Comparison of ENCODE assay signal across 31 mouse cellular contexts in genomic region chr2:153767484-153767883, GRCm38 (mm10). TPM values are rescaled to one million over a fixed set of nuclear protein-coding genes. Genes with fewer than 3 reads are reported as not detected.
DNase-seq lines count a peak whose midpoint lies in the region; ATAC-seq and TF ChIP-seq lines count a peak whose summit lies in the region.
"Had no signal": no experiment of that assay in that cellular context is flagged by ENCODE, and none has a peak within 500 bp of the region (broad histone marks: within the 10 kb centered on the region; RNA-seq: fewer than 3 reads in every experiment).

No protein-coding gene starts in this region.

- no peak for DNase-seq in kidney, adult 11 months
- peak; percentile 67 for DNase-seq in kidney, postnatal 0 days (ENCODE audit: low spot score)
- no peak for DNase-seq in kidney, adult 18-20 months
- DNase-seq in ES-CJ7 (ENCODE audit: low read depth, low spot score) (peak; percentile 60), WW6 (ENCODE audit: low read depth, low spot score) (peak; percentile 26)
- no peak for DNase-seq in midbrain, embryonic 14.5 days
- no peak for DNase-seq in left cerebral cortex, adult 9 months (ENCODE audit: low spot score in 2 of 2)
- DNase-seq: adrenal gland, postnatal 10 days; adrenal gland, postnatal 36 days; B cell, adult 2 months; cerebellum, adult 18-20 months; cerebellum, adult 9-10 months; cerebellum, postnatal 14 days; gastrocnemius, postnatal 25 days; heart, adult 18-20 months; heart, postnatal 10 days; heart, postnatal 36 days had no signal

- 53% methylated on average over 6 of the region's 6 CpGs for WGBS in kidney, embryonic 14.5 days
- 49% methylated on average over 6 of the region's 6 CpGs for WGBS in kidney, postnatal 0 days
- WGBS in midbrain, embryonic 14.5 days = 70% methylated on average over 6 of the region's 6 CpGs

- no peak for TF ChIP-seq CTCF in kidney, postnatal 0 days (IDR thresholded peaks at IDR 0.05; ENCODE audit: low read depth)

- H3K9ac ChIP-seq in kidney, embryonic 14.5 days (ENCODE audit: low read depth, low read length) = no peak overlapping the region
- no peak overlapping the region for H3K9ac ChIP-seq in kidney, postnatal 0 days (ENCODE audit: low read depth, low read length)
- H3K9ac ChIP-seq in midbrain, embryonic 14.5 days (replicated peaks; ENCODE audit: low read length) = no peak overlapping the region
- H3K9ac ChIP-seq: embryonic facial prominence, embryonic 12.5 days; forebrain, embryonic 12.5 days; forebrain, embryonic 15.5 days; heart, embryonic 12.5 days; heart, embryonic 15.5 days; hindbrain, embryonic 14.5 days had no signal

- no peaks in the 10 kb centered on the region for H3K4me1 ChIP-seq in kidney, embryonic 14.5 days (ENCODE audit: control insufficient read depth, insufficient read depth, low read length)
- H3K4me1 ChIP-seq in kidney, postnatal 0 days (replicated peaks; ENCODE audit: insufficient read depth, low read length) = no peaks in the 10 kb centered on the region
- H3K4me1 ChIP-seq in midbrain, embryonic 14.5 days (ENCODE audit: control insufficient read depth, insufficient read depth, low read length) = no peaks in the 10 kb centered on the region
- H3K4me1 ChIP-seq: embryonic facial prominence, embryonic 12.5 days; forebrain, embryonic 12.5 days; forebrain, embryonic 15.5 days; heart, embryonic 15.5 days; hindbrain, embryonic 10.5 days had no signal

- H3K27me3 ChIP-seq in kidney, embryonic 14.5 days (ENCODE audit: control insufficient read depth, insufficient read depth, low read length) = no peaks in the 10 kb centered on the region
- no peaks in the 10 kb centered on the region for H3K27me3 ChIP-seq in kidney, postnatal 0 days (ENCODE audit: insufficient read depth, low read length)
- H3K27me3 ChIP-seq in midbrain, embryonic 14.5 days (ENCODE audit: control insufficient read depth, insufficient read depth, low read length) = no peaks in the 10 kb centered on the region
- H3K27me3 ChIP-seq: CH12.LX; embryonic facial prominence, embryonic 12.5 days; forebrain, embryonic 12.5 days; forebrain, embryonic 15.5 days; heart, embryonic 12.5 days; heart, embryonic 15.5 days; Patski had no signal

- H3K4me3 ChIP-seq in kidney, embryonic 14.5 days (ENCODE audit: low read length) = no peak overlapping the region
- H3K4me3 ChIP-seq in kidney, postnatal 0 days (replicated peaks; ENCODE audit: low read depth, low read length) = no peak overlapping the region
- H3K4me3 ChIP-seq in midbrain, embryonic 14.5 days (replicated peaks; ENCODE audit: low read depth, low read length) = no peak overlapping the region
- H3K4me3 ChIP-seq: embryonic facial prominence, embryonic 12.5 days; erythroblast, embryonic 14.5 days; forebrain, embryonic 12.5 days; forebrain, embryonic 15.5 days; heart, embryonic 12.5 days; heart, embryonic 15.5 days; hindbrain, embryonic 10.5 days had no signal

- ATAC-seq in kidney, embryonic 14.5 days (ENCODE audit: low FRiP score, low TSS enrichment) = peak; percentile 39
- no peak for ATAC-seq in kidney, postnatal 0 days (replicated peaks; ENCODE audit: low FRiP score, low read depth)
- ATAC-seq in midbrain, embryonic 14.5 days (ENCODE audit: low FRiP score, low TSS enrichment) = no peak
- ATAC-seq: forebrain, embryonic 15.5 days; hindbrain, postnatal 0 days; inflammation-experienced regulatory T-cells, adult 6 months; Patski had no signal

- no peak overlapping the region for H3K4me2 ChIP-seq in kidney, embryonic 14.5 days (replicated peaks; ENCODE audit: low read depth, low read length)
- no peak overlapping the region for H3K4me2 ChIP-seq in kidney, postnatal 0 days (ENCODE audit: low read length)
- no peak overlapping the region for H3K4me2 ChIP-seq in midbrain, embryonic 14.5 days (ENCODE audit: low read length)
- H3K4me2 ChIP-seq: embryonic facial prominence, embryonic 12.5 days; forebrain, embryonic 12.5 days; forebrain, embryonic 15.5 days; heart, embryonic 12.5 days; heart, embryonic 15.5 days; hindbrain, embryonic 14.5 days had no signal

- H3K27ac ChIP-seq in kidney, embryonic 14.5 days (ENCODE audit: low read depth, low read length) = no peak overlapping the region
- H3K27ac ChIP-seq in kidney, postnatal 0 days = no peak overlapping the region
- H3K27ac ChIP-seq in midbrain, embryonic 14.5 days (replicated peaks; ENCODE audit: low read depth, low read length) = no peak overlapping the region
- H3K27ac ChIP-seq: embryonic facial prominence, embryonic 12.5 days; forebrain, embryonic 12.5 days; forebrain, embryonic 15.5 days; heart, embryonic 15.5 days; hindbrain, embryonic 10.5 days; hindbrain, embryonic 14.5 days; hindbrain, postnatal 0 days had no signal

- no peaks in the 10 kb centered on the region for H3K9me3 ChIP-seq in kidney, embryonic 14.5 days (ENCODE audit: control insufficient read depth, low read length)
- no peaks in the 10 kb centered on the region for H3K9me3 ChIP-seq in kidney, postnatal 0 days (replicated peaks; ENCODE audit: low read length)
- no peaks in the 10 kb centered on the region for H3K9me3 ChIP-seq in midbrain, embryonic 14.5 days (ENCODE audit: control insufficient read depth, low read length)
- H3K9me3 ChIP-seq: embryonic facial prominence, embryonic 12.5 days; forebrain, embryonic 12.5 days; forebrain, embryonic 15.5 days; G1E; heart, embryonic 12.5 days; heart, embryonic 15.5 days; hindbrain, embryonic 10.5 days had no signal

- H3K36me3 ChIP-seq in kidney, embryonic 14.5 days (ENCODE audit: control insufficient read depth, insufficient read depth, low read length) = peaks cover 71% of the 10 kb centered on the region
- peaks cover 63% of the 10 kb centered on the region for H3K36me3 ChIP-seq in kidney, postnatal 0 days (ENCODE audit: insufficient read depth, low read length)
- H3K36me3 ChIP-seq in midbrain, embryonic 14.5 days (ENCODE audit: control insufficient read depth, insufficient read depth, low read length) = peaks cover 85% of the 10 kb centered on the region

RNA-seq across cellular contexts. Expression of gene Efcab8, which starts 12.2 kb away (rescaled TPM):
- not detected in 2 replicates for polyA plus RNA-seq in kidney, embryonic 14.5 days (2014; fragmentation: Nextera tagmentation; extraction: Ambion mirVana)
- polyA plus RNA-seq in kidney, postnatal 0 days (2015; fragmentation: Nextera tagmentation; extraction: Ambion mirVana) = not detected in 2 replicates
- not detected in 2 replicates for polyA plus RNA-seq in midbrain, embryonic 14.5 days (2014; fragmentation: Nextera tagmentation; extraction: Ambion mirVana)
- polyA plus RNA-seq: forebrain, embryonic 12.5 days; forebrain, embryonic 15.5 days; G1E; heart, embryonic 12.5 days; heart, embryonic 15.5 days; hindbrain, embryonic 14.5 days had no signal

RNA-seq across cellular contexts. Expression of gene Mapre1, which starts 26.4 kb away (rescaled TPM):
- polyA plus RNA-seq in kidney, embryonic 14.5 days (2014; fragmentation: Nextera tagmentation; extraction: Ambion mirVana) = 203 and 243 TPM in 2 replicates
- polyA plus RNA-seq in kidney, postnatal 0 days (2015; fragmentation: Nextera tagmentation; extraction: Ambion mirVana) = 192 and 216 TPM in 2 replicates
- 369 and 443 TPM in 2 replicates for polyA plus RNA-seq in midbrain, embryonic 14.5 days (2014; fragmentation: Nextera tagmentation; extraction: Ambion mirVana)

Comparison
In these comparisons a context has a peak if more than half of its experiments do, and no peak if none do; other contexts are left out.
1. DNase-seq: peak in kidney, postnatal 0 days (single experiment), ES-CJ7 (single experiment) and WW6 (single experiment); none in kidney, adult 11 months (single experiment), kidney, adult 18-20 months (single experiment), midbrain, embryonic 14.5 days (single experiment) and left cerebral cortex, adult 9 months (0 of 2).